Mouse (Mus musculus) embryo, embryonic 10 days (tissue): ENCODE measurements around the gene Tbc1d5.
"Not testable (repeated sequence)": the region's sequence is repeated elsewhere in the genome, so short reads cannot be mapped to it uniquely, and the experiment has no call there.

Source experiments
- DNase-seq: peaks from one replicate; pipeline ENCODE4 v3.0.0-alpha.2; 2015; ENCODE audit warnings: low spot score

The Tbc1d5 gene

DNA sequence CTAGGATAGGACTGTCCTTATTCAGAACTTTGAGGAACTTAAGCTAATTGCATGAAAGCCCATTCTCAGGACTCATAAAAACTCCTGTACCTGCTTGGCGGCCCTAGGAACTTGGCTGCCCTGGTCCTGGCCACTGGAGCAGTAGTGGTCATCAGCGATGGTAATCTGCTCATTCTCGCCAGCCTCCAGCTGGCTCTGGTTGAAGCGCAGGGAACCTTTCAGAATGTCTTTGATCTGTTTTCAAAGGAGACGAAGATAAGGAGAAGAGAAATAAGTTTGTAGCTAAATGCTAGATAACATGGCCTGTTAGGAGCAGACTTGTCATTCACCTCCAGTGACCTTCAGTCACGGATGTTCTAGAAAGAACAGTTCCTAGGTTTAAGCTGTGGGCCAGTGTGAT lies 437.8 kb downstream of the Tbc1d5 start:
- no peak for DNase-seq

DNA sequence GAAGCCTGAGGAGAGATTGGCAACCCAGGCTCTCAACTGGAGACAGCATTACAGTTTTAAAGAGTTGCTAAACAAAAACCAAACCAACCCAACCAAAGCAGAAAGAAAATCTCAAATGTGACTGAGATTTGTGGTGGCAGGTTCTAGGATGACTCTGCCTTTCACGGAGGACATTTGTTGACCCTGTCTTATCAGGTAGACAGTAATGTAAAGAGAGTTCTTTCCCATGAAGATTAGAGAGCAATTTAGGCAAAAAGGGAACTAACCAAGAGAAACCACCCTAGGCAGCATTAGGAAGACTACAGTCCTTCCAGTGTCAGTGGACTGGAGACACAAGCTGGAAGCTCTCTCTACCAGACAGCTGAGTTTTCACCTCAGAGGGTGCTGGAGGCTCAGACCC lies 438.3 kb downstream of the Tbc1d5 start:
- no peak for DNase-seq

DNA sequence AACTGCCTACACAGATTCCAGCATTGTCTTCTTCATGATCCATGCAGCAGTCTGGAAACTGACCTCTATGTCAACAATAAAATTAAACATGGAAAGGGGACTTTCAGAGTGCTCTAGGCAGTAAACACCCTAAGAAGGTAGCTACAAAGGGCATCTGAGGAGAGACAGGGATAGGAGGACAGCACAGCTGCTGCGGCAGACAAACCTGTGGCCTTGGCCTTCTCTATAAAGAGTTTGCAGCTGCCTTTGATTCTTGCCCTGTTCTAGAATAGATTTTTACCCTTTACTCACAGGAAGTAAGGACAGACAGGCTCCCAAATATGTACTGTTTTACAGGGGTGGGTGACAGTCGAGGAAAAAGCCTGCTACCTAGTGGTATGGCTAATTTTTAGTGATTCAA lies 440.7 kb downstream of the Tbc1d5 start:
- no peak for DNase-seq

DNA sequence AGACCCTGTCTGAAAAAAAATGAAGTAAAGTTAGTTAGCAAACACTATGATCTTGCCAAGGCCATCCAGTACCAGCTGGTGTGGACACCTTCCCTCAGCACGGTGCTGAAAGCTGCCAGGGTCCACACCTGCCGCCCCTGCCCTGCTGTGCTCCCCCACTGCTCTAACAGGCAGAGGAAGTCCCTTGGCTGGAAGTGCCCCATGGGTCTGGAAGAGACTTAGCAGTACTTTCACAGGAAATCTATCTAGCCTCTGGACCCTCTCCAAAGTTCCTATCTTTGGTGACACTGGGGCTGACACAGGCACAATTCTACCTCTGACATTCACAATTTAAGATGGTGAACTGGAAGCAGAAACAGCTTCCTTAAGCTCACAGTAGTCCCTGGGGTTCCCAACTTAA lies 442.1 kb downstream of the Tbc1d5 start:
- DNase-seq: no peak

DNA sequence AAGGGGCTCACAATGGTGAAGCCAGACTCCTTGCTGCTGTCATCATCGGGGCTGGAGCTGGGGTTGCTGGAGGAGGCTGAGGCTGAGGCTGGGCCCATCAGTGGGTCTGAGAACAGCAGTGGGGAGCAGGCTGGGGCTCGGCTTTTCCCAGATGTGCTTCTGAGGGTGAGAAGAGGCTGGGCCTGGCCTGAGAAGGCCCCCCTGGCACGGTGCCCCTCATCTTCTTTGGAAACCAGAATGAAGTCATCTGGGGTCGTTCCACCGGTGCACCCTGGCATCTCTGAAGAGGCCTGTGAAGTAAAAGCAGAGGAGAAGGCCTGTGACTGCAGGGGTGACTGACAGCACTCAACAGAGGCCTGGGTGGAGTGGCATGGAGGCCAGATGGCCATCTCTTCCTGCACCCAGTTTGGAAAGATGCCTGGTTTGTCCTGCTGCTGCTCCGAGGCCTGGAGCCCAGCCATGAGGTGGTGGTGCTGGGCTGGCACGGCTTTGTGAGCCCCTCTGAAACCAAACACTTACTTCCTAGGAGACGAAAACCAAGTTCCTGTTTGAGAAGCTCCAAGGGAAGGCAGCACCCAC lies 443.1 kb downstream of the Tbc1d5 start:
- DNase-seq: no peak

DNA sequence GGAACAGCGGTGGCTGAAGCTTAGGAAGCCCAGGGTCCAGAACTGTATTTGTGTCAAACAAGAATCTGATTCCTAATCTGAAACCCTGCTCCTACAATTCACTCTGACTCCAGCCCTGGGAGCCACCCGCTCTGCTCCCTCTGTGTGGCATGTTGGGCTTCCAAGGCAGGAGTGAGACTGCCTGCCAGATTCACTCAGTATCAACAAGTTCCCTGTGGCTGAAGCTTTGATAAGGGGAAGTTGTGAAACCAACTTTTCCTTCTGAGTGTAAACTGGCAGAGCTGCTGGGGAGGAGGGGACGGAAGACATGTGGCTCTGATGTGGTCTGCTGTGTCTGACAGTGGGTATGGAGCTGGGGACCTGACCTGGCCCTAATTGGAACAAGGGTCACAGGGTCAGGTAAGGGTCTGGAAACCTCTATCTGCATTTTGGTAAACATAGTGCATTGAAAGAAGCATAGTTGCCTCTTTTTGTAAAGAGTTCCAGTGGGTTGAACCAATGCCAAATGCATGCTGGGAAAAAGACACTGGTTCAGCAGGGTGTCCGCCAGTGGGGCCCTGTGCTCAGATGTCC lies 443.7 kb downstream of the Tbc1d5 start:
- DNase-seq: no peak

DNA sequence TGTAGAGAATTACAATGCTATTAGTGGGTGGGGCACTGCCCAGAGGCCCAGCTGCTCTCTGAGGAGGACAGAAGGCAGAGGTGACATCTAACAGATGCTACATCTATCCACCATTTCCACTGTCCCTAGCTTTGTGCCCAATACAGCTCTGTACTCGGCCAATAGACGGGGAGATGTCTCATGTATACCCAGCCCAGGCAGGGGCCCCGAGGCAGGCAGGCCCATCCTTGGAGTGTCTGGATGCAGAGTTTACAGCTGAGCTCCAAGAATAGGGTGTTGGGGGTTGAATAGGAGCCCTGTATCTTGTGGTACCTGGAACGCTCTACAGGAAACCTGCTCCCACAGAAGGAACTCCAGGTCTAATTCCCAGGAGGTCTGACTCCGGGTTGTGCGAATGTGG lies 444.4 kb downstream of the Tbc1d5 start:
- DNase-seq: no peak

DNA sequence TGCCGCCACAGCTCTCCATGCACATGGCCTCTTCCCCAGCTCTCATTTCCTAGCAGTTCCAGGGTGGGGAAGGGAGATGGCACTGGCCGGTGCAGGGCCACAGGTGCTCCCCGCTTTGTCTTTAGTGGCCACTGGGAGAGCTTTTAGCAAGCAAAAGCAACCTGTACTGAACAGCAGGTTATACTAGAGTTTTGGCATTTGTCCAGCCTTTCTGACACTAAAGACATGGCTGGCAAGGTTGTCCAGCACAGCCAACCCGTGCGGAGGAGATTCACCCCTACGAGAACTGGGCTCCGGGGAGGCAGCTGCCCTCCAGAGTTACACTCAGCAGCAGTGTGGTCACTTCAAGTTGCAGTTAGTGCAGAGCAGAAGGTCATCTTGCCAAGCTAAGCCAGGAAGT lies 445.8 kb downstream of the Tbc1d5 start:
- no peak for DNase-seq

DNA sequence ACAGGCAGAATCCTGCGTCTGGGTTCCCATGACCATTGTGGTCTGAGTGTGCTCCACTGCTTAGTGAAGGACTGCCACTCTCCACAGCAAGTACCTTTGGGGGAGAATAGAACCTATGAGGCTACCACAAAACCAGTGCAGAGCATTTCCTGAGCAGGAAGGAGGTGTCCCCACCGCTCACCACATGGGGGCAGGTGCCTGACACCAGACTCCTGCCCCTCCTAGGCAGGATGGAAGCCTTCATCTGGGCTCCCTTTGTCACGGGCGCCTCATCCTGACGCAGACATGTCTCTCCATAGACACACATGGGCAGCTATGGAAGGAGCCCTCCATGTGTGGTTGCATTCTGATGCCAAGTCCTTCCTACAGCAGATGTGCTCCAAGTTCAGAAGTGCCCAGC lies 447.3 kb downstream of the Tbc1d5 start:
- no peak for DNase-seq

DNA sequence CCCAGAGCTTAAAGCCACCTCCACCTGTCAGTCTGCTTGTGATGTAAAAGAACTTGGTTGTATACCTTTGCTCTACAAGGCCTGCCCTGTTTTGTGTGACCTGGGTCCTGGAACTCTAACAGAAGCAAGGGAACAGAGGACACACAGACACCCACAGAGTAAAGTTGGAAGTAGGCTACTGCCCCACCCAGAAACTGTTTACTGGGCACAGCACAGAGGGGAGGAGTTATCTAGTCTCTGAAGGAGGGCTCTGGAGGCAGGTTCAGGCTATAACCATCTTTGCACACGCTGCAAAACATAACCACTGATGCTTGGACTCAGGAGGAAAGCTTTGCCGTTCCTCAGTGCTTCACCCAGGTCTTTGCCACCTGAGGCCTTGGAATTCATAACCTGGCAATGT lies 448.3 kb downstream of the Tbc1d5 start:
- DNase-seq: no peak

DNA sequence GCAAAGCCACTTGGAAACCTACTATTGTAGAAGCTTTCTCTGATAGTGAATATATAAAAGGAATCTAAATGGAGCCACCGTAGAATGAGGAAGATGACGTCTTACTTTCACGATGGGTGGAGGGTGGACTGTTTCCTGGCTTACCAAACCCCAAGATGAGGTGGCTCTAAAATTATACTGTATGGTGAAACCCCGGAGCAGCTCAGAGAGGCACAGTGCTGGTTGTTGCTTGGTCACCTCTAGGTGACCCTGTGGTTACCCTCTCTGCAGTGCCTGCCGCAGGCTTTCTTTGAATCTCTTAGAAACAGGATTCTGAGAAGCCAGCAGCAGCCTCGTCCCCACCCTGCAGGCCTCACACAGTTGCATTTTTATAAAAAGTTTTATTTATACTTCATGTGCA lies 449.6 kb downstream of the Tbc1d5 start:
- no peak for DNase-seq

DNA sequence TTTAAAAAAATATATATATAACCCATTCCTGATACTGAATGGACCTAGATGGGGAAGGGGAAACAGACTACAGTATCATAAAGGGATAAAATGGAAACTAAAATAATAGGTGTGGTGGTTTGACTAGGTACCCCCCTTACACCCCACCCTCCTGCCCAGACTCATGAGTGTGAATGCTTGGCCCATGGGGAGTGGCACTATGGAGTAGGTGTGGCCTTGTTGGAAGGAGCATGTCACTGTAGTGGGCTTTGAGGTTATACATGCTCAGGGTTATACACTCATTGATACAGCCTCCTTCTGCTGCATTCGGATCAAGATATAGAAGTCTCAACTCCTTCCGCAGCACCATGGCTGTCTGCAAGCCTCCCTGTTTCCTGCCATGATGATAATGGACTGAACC lies 450.1 kb downstream of the Tbc1d5 start:
- no peak for DNase-seq

DNA sequence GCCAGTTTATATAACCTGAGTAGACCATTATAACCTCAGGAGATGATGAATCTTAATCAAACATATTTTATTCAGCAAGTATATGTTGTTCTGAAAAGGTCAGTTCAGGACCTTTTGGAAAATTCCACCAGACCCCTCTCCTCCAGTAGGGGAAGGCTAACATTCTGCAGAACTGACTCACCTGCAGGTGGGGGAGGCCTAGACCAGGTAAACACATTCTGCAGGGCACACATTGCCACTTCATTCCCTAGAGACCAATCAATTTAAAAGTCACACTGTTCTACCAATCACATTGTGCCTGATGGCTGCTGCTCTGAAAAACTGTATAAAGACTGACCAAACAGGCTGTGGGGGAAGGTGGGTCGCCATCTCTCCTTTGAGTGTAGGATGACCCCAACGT lies 452.9 kb downstream of the Tbc1d5 start:
- no peak for DNase-seq

DNA sequence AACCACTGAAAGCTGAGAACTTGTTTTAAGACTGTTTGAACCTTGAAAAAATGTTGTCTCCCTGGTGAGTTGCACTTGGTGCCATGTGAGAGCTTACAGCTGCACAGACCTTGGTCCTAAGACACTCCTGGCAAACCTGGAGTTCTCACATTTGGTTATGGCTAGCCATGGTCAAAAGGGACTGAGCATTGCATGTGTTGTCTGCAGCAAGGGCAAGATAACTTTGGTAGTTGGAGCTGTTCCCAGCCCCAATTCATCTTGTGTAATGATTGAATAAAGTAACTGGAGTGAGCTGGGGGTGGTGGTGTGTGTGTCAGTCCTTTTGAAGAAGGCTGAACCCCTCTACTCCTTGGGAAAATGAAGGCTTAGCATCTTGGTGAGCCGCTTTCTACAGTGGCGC lies 454.8 kb downstream of the Tbc1d5 start:
- DNase-seq: no peak

DNA sequence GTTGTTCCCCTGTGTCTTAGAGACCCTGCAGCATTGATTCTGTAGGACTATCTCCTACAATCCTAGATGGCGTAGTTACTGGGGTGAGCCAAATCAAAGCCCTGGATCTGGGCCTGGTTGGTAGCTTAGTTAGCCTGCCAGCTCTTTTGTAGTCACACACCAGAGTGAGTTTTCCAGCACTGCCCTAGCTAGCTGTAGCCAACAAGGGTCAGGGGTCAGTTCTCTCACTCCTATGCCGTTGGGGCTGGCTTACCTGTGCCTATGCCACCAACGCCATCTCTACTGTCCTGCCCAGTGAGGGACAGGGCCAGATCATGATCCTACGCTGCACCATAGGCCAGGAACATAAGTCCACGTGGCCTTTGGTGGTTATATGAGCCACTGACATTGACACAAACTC lies 461.6 kb downstream of the Tbc1d5 start:
- DNase-seq: no peak

DNA sequence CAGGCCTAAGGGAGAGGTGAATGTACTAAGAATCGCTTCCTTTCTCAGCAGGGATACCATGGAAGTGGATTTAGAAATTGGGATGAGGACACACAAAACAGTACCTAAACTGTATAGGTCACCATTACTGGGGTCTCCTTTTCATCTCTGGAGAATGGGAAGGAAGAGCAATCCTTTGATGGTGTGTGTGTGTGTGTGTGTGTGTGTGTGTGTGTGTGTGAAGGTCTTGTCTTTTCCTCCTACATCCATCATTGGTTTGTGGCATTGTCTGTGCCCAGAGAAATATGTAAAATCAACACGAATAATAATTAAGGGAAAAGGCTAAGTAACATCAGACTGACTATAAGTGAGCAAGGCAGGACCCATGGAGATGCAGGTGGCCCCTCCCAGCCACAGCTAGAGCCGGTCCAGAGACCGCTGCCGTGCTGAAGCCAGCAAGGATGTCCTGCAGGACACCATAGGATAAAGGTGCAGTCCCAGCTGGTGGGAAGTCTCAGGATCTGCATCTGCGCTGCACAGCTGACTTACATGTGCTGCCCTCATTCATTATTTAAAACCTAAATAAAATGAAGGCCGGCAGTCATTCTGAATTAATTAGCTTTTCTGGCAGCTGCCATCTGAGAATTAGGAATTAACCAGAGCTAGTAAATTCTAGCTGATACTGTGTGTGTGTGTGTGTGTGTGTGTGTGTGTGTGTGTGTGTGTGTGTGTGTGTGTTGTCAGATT lies 468.5 kb downstream of the Tbc1d5 start:
- DNase-seq: no peak

DNA sequence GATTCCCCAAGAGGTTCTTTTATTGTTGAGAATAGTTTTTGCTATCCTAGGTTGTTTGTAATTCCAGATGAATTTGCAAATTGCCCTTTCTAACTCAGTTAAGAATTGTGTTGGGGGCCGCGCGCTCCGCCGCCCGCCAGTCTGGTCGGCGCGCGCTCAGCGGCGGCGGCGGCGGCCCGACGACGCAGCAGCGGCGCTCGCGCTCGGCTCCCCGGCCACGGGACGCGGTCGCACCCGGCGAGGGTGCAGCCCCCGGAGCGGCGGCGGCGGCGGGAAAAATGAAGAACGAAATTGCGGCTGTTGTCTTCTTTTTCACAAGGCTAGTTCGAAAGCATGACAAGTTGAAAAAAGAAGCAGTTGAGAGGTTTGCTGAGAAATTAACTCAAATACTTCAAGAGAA lies 480.7 kb downstream of the Tbc1d5 start:
- not testable (repeated sequence) for DNase-seq

DNA sequence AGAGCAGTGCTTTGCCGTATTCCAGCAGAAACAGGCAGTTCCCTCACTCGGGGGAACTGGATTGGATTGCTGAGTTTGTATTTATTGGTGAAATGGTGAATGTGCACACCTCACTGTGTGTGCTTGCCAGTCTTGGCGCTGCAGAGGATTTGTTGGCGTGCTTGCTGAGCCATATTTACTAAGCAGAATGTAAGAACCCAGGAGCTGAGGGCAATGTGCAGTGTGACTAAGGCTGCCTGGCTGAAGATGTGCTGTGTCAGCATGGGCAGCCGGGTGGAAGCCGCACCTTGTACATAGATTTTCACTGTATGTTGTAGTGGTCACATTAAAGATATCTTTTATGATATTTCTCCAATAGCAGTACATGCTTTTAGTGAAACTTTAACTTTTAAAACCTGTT lies 491.0 kb downstream of the Tbc1d5 start:
- no peak for DNase-seq

DNA sequence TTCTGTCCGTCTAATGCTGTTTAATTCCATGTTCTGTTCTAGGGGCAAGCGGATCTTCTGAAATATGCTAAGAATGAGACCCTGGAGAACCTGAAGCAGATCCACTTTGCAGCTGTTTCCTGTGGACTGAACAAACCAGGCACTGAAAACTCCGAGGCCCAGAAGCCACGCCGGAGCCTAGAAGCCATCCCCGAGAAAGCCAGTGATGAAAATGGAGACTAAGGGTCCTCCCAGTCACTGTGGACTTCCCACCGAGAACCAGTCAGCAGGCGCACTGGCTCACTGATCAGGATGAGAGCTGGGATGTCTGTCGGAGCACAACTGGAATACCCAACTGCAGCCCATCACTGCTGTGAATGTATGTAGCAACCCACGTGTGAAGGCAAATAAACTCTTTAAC lies 491.5 kb downstream of the Tbc1d5 start:
- DNase-seq: no peak

DNA sequence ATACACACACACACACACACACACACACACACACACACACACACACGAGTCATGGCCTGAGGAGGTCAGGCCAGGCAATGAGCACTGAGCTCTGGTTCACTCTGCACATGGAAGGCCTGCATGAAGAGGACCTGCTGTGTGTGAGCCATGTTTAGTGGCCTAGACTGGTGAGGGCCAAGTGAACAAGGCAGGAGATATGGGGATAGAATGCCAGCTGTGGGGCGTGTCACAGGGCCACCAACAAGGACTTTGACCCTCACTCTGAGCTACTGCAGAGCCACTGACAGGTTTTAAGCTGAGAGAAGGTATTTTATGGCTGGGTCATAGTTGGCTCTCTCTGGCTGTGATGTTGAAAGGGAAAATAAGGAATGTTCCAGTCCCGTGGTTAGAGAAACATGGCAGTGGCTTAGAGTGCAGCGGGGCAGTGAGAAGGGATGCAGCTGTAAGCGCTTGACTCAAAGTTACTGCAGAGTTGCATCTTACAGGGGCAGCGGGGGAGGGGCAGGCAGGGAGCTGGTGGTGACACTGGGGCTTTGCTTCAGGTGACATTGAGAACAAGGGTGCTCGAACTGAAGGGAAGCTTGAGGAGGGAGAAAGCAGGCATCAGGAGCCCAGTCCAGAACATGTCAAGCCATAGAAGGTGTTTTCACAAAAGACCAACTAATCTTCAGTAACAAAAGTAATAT lies 494.0 kb downstream of the Tbc1d5 start:
- DNase-seq: no peak
